Mouse (Mus musculus) adrenal gland, postnatal 4 days (tissue): ENCODE data around the gene Ehd2. TPM values are rescaled to one million over a fixed set of nuclear protein-coding genes. Genes with fewer than 3 reads are reported as not detected.
A peak's percentile ranks its signal among the peaks of the same experiment; 100 is the strongest.

Source experiments
- DNase-seq, 2 experiments: peaks; one replicate each; pipeline ENCODE4 v3.0.0; 2021 to 2022; ENCODE audit warnings: low spot score in 2 of 2, mixed read lengths in 2 of 2
- total RNA-seq, 2 experiments: library from RNA; stranded (reverse); gene quantifications; 2 replicates each; pipeline ENCODE4 v1.2.3; 2021

The Ehd2 gene
- total RNA-seq, 2 experiments from 2014 or later: 71.9 to 77.5 TPM

DNA sequence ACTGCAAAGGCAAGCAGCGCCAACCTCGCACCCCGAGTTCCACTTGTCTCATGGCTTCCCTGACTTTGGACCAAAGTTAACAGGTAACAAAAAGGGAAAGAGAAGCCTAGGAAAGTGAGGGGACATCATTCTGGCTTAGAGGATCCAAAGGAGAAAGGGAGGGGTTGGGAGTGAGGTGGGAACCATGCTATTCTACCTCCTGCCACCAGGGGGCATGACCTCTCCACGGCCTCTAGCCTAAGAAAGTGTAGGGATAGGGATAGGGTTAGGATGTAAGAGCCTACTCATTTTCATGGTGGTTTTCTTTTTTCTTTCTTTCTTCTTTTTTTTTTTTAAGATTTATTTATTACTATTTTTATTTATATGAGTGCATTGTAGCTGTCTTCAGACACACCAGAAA, 8.5 kb upstream of the Ehd2 start:
- no peak for DNase-seq

DNA sequence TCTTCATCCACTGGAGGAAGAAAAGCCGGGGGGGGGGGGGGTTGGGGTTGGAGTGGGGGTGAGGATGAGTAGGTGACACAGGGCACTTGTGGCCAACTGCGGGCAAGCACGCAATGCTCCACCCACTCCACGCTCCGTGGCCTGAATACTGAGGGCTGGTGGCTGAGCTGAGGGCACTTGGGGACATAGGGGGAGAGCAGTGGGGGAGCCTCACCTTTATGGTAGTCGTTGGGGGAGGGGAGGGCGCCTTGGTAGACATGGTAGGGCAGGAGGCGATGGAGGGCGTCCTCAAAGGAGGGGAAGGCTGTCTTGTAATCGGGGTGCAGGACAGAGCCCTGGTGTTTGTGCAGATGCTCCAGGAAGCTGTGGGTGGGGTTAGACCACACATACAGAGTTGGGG, 8.1 kb upstream of the Ehd2 start:
- DNase-seq: no peak

DNA sequence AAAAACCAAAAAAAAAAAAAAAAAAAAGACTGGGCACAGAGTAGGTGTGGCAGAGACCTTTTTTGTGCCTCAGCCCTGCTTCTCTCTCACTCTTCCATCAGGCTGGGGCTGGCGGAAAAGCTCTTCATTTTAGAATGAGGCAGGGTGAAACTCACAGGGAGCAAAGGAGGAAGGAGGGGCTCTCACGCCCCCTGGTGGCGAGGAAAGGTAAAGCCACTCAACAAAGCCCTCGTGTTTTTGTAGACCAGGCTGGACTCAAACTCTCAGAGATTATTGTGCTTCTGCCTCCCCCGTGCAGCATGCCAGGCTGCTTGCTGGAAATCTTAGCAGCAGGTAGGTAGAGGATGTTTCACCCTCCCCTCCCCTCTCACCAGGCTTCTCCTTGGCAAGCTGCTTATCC, 7.3 kb upstream of the Ehd2 start:
- DNase-seq: peak in 1 of 2 experiments; percentile 39

DNA sequence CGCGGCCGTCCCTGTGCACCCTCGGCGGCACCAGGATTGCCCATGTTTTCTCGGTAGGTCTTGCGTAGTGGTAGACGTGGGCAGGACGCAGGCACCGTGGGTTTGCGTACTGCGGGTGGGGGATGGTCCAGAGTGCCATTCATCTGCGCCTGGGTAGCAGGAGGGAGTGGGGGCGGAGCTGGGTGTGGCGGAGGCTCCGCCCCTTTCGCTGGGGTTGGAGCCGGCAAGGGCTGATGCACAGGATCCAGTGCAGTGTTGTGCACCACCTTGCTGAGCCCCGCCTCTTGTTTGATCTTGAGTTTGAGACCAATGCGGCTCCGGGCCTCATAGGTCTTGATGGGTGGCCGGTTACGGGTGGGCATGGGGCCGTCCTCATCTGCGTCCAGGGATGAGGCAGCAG, 4.9 kb upstream of the Ehd2 start:
- DNase-seq: no peak

DNA sequence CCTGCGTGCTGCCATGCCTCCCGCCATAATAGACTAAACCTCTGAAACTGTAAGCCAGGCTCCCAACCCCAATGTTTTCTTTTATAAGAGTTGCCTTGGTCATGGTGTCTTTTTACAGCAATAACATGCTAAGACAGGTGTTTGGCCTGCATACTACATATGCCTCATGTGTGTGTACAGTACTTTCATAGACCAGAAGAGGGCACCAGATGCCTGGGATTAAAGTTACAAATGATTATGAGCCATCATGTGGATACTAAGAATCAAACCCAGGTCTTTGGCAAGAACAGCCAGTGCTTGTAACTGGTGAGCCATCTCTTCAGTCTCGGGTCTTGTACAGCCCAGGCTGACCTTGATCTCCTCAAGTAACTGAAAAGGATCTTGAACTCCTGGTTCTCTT, 2.3 kb upstream of the Ehd2 start:
- no peak for DNase-seq

DNA sequence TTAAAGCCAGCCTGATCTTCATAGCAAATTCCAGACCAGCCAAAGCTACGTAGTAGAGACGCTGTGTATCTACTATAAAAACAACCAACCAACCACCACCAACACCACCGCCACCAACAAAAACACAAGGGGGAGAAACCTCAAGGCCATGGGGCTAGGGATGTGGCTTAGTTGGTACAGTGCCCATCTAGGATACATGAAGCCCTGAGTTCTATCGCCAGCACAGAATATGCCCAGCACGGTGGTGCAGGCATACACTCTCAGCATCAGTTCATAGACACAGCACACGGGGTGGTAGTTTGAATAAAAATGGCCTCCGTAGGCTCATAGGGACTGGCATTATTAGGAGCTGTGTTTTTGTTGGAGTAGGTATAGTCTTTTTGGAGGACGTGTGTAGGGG, 955 bp upstream of the Ehd2 start:
- no peak for DNase-seq

DNA sequence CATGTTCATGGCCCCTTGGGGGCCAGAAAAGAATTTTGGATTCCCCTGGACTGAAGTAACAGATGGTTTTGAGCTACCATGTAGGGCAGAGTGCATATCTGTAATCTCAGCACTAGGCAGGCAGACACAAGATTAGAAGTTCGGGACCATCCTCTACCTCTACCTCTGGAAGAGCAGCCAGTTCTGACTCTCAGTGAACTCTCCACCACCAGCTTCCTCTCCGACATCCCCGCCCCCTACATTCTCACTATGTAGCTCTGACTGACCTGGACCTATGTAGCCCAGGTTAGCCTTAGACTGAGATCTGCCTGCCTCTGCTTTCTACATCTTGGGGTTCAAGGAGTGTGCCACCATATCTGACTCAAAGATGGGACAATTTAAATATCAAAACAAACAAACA, 878 bp downstream of the Ehd2 start:
- no peak for DNase-seq

DNA sequence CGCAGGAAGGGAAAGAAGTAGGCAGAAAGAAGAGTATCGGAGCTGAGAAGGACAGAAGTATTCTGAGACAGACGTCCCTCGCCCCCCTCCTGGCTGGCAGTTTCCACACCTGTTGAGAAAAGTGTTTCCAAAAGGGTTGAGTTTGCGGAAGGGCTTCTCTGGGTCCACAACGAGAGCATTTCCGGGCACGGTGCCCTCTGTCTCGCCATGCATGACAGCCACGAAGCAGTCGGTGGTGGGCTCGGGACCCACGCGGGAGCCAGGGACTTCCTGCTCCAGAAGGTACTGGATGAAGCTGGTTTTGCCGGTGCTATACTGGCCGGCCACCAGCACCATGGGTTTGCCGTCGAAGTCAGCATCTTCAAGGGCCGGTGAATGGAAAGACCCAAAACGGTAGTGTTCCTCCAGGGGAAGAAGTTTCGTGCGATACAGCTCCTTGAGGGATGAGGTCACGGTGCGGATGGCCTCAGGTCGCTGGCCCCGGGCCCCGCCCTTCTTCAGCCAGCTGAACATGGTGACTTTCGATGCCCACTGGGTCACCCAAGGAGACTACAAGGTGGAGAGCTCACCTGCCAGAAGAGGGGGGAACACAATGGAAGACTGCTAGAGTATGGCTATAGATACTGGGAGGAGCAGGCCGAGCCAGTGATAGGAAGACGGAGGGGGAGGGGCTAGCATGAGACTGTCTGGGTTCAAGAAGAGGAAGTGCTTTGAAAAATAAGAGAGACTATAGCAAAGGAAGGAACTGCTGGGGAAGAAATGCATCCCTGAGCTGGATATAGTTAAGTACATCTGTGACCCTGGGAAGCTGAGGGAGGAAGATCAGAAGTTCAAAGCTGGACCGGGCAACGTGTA, 3.3 kb downstream of the Ehd2 start:
- DNase-seq: no peak

DNA sequence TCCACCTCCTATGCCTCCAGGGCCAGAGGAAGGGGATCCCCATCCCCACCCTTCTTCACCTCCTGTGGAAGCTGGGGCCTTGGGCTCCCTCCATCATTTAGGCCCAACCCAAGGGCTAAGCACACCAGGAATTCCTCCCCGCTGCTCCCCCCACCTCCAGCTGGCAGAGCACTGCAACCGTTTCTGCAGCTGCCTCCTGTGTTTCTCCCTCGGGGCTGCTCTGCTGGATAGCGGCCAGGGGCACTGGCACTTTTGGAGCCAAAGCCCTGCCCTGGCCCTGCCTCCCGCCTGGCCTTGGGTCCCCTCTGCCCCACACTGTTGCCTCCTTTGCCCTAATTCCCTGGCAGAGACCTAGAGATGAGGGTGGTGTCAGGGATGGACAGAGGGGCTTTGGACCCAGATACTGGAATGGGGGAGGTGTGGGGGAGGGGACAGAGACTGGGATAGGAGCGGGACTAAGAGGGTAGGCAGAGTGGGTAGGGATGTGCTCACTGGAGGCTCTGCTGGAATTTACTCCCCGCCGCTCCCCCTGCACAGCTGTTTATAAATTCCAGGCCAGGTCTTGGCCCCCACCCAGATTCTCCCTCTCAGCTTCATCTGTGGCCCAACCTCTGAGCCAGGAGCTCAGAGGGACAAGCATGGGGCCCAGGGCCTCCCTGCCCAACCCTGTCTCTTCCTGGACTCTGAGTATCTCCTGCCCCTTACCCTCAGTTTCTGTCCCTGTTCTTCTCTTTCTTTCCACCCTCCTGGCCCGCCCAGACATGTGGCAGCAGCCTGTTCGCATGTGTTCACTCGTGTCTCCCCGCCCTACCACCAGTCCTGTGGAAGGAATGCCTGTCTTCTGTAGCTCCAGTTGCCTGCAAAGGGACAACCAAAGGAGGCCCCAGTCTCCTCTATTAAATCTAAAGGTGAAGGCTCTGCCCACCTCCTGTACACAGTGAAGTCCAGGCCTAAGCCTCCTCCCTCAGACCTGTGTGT, 4.8 kb downstream of the Ehd2 start:
- peak; percentile 59 to 76 for DNase-seq

DNA sequence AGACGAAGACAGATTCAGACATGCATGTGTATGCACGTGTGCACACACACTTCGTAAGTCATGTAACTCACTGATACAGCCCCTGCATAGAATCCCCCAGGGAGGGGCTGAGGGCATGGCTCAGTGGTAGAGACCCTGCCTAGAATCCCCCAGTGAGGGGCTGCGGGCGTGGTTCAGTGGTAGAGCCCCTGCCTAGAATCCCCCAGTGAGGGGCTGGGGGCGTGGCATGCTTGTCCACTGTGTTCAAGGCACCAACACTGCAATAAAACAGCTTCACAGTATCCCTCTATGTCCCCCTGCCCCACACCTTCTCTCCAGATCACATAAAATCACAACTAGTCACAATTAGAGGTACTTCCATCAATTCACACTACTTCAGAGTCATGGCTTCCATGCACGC, 5.6 kb downstream of the Ehd2 start:
- DNase-seq: no peak

DNA sequence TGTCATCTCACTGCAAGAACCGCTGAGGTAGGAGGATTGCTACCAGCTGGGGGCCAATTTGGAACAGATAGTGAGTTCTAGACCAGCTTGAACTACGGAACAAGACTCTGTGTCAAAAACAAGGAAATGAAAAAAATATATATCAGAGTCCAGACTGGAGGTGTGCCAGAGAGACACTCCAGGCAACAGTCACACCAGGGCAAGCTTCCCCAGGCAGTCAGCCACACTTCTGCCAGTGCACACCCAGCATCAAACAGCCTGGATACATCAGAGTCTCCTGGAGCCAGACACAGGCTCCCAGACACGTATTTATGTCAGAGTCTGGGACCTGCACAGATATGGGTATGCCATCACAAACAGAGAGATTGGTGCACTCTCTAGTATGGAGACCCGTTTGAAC, 6.1 kb downstream of the Ehd2 start:
- DNase-seq: no peak

DNA sequence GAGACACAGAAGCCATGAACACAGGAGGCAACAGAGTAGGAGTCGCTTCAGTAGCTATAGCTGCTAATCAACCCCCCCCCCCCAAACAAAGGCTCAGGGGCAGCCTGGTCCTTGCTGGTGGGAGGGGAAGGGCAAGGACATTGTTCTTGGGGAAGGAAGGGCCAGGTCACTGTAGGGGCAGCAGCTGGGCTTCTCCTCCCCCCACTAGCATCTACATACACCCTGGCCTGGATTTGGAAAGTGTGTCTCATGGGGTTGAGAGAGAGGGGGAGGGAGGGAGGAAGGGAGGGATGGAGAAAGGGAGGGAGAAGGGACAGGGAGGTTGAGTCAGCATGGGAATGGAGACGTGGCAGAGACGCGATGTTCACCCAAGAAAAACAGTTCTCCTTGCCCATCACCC, 6.7 kb downstream of the Ehd2 start:
- no peak for DNase-seq

DNA sequence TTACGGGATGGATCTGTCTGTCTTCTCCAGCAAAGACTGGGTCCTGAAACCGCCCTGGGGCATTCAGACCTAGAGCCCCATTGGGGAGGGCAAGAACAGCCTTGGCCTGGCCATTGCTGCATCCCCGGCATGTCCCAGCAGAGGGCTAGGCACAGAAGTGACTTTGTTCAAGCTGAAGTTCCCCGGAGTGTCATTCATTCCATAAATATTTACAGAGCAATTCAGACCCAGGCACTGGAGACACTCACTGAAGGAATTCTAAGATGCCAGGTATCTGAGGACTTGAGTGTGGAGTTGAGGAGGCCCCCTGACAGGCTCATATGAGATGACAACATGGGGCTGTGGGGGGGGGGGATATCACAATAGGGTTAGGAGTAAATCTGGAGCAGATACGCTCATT, 11.2 kb downstream of the Ehd2 start:
- DNase-seq: no peak

DNA sequence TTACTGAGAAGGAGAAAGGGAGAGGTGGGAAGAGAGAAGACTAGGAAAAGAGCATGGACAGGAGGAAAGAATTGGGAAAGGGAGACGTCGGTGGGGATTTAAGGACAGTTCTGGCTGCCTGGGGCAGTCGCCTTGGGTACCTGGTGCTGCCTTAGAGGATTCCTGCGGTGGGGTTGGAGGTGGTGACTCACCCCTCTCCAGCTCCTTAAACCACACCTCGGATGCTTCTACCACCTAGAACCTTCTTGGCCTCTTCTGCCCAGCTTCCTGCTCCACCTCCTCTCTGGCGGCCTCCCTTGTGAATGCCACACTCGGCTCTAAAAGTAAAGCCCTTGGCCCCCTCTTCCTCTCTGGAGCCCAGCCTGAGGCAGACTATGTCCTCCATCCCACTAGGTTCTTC, 11.9 kb downstream of the Ehd2 start:
- no peak for DNase-seq

DNA sequence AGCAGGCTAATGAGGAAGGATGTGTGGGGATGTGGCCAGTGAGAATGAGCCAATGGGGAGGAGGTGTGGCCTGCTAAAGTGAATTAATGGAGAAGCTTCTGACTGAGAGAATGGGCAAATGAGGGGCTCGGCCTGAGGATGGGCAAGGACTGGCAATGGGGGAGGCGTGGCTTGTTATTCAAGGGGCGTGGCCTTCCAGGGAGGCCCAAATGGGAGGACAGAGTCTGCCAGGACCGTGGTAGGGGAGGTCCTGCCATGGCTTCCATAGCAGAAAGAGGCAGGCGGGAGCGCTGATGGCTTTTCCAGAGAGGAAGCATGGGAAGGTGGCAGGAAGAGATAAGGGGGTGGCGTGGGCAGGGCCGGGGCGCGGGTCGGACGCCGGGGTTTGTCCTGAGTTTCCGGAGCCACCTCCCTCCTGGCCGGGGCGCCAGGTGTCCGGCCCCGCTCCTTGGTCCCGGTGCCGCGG, 12.4 kb downstream of the Ehd2 start:
- DNase-seq: no peak

DNA sequence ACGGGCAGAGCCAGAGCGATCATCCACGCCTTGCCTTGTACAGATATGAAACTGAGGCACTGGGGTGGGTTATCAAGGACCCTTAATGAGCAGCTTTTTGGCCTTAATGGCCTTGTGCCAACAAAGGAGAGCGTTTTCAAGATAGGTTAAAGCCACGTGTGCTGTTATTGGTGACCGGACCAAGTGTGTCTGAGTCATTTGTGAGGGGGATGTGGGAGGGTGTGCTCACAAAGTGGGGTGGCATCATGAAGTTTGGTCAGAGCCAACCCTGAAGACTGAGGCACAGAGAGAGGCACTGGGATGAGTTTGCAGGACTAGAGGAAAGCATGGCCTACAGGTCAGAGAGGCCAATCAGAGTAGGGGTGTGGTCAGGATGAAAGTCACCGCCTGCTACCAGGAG, 12.9 kb downstream of the Ehd2 start:
- DNase-seq: no peak

DNA sequence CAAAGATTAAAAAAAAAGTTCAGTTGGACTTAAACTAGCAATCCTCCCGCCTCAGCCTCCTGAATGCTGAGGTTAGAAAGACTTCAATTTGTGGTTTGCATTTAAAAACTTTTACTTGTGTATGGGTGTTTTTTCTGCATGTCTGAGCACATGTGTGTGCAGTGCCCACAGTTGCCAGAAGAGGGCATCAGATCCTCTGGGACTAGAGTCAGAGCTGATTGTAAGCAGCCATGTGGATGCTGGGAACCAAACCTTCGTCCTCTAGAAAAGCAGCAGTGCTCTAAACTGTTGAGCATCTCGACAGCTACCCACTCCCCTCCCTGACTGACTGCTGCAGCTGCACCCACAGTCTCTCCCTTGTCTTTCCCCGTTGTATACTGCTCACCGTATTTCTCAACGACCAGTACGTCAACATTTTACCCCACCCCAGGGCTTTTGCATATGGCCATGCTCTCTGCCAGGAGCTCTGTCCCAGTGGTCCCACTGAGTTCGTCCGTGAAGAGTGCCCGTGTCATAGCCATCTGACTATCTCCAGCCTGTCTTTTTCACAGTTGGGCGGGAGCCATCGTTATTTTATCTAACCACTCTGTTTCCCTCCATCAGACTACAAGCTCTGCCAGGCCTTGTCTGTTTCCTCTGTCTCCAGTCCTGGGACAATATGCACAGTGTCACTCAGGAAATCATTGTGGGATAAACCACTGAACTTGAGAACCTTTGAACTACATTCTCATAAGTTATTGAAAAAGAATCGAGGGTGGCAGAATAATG, 13.9 kb downstream of the Ehd2 start:
- DNase-seq: no peak

DNA sequence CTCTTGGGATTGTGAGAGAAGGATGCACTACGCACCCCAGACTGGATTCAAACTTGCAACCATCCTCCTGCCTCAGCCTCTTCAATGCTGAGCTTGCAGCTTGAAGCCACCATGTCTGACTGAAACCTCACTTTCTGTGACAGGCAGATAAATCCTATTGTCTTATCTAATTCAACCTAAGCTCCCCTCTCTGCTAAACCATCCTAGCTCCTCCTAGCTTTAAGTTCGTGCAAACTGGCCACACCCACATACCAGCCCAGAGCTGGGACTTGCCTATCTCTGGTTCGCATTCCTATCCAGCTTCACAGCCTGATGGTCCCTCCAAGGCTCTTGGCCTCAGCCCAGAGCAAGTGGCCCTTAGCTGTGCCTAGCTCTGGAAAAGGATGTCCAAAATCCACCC, 15.0 kb downstream of the Ehd2 start:
- no peak for DNase-seq

DNA sequence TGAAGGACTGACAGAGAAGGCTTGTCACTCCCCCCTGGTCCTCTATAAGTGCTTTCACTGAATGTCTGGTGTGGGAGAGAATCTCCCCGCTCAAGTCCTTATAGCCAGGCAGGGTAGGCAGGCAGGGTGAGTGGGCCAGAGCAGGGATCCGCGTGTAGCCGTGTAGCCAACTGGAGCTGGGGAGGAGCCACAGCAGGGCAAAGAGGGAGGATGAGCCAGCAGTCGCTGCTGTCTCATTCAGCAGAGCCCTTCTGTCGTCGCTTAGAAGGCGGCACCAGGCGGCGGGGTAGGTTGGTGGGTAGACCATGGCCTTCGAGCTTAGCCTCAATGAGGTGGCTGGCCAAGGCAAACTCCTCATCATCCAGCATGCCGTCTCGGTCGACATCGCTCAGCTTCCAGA, 17.4 kb downstream of the Ehd2 start:
- no peak for DNase-seq

DNA sequence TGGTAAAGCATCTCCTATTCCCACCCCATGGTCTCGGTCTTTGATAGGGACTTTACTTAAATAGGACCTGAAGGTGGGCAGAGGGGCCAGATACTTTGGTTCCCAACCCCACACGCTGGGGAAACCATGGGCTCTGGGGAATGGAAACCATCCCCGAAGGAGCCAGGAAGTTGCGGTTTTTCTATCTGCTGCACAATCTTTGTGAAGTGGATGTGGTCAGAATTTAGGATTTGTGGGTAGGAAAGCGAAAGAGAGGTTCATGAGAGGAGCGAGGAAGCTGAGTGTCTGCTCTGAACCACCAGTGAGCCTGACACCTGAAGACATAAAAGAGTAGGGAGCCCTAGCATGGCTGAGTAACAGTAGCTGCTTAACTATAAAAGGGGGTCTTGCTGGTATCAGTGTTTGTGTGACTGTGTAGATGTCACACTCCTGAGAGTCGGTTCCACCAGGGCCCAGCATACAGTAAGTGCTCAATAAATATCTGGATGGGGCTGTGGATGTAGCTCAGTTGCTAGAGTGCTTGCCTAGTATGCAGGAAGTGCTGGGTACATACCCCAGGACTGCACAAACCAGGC, 18.1 kb downstream of the Ehd2 start:
- DNase-seq: no peak

DNA sequence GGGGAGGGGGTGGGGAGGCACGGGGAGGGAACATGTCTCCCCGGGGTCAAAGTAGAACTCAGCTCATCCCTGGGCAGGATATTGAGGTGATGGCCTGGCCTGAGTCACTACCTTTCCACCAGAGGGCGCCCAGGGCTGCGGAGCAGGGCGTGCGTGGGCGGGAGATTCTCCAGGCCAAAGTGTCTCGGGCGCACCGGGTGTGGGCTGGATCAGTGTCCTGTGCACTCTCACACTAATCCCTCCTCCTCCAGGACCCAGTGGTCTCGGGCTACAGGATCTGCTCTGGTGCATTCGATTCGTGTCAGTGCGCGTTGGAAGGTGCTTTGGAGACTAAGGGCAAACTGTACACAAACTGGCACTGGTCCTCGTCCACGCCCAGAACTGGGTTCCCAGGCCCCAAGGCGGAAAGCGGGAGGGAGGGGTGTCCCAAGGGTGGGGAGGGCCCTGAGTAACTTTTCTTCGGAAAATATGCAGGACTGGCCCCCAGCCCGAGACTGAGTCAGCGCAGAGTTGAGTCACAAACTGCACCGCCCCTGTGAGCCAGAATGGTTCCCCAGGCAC, 18.9 kb downstream of the Ehd2 start:
- DNase-seq: peak; percentile 62 to 82
